Mouse (Mus musculus) adrenal gland, adult 18-20 months (tissue): ENCODE measurements around the gene Mtmr11. TPM values are rescaled to one million over a fixed set of nuclear protein-coding genes. Genes with fewer than 3 reads are reported as not detected.
A peak's percentile ranks its signal among the peaks of the same experiment; 100 is the strongest.
"Not testable (repeated sequence)": the region's sequence is repeated elsewhere in the genome, so short reads cannot be mapped to it uniquely, and the experiment has no call there.

Experiments used
- DNase-seq, 2 experiments: peaks; one replicate each; pipeline ENCODE4 v3.0.0; 2021 to 2022; ENCODE audit warnings: low spot score in 2 of 2
- total RNA-seq, 2 experiments: library from RNA; stranded (reverse); gene quantifications; 1 replicate in 1 of 2; 2 replicates in 1 of 2; pipeline ENCODE4 v1.2.3; 2021

Mtmr11 gene
- total RNA-seq, 2 experiments from 2014 or later = 19.4 to 28.7 TPM

DNA sequence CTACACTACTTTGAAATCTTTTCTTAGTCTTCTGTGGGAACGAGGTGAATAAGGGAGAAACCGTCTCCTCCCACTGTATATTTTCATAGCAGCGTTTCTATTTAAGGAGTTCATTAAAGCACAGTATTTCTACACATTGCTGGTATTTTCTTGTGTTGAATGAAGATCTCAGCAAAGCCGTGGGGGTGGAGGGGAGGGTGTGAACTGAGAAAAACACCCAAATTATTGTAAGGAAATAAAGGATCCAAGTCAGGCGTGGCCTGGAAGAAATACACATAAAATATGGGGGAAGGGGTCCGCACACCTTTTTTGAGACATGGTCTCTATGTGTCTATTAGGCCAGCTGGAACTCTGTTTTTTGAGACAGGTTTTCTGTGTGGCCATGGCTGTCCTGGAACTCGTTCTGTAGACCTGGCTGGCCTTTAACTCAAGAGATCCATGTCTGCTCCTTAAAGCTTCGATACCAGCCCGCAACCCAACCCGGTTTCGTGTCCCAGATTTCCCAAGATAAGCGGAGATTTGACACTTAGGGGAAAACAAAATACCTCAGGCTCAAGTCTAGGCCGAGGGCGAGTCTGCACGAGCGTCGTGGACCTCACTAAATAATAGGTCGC, 9.9 kb downstream of the Mtmr11 start:
- DNase-seq = no peak

DNA sequence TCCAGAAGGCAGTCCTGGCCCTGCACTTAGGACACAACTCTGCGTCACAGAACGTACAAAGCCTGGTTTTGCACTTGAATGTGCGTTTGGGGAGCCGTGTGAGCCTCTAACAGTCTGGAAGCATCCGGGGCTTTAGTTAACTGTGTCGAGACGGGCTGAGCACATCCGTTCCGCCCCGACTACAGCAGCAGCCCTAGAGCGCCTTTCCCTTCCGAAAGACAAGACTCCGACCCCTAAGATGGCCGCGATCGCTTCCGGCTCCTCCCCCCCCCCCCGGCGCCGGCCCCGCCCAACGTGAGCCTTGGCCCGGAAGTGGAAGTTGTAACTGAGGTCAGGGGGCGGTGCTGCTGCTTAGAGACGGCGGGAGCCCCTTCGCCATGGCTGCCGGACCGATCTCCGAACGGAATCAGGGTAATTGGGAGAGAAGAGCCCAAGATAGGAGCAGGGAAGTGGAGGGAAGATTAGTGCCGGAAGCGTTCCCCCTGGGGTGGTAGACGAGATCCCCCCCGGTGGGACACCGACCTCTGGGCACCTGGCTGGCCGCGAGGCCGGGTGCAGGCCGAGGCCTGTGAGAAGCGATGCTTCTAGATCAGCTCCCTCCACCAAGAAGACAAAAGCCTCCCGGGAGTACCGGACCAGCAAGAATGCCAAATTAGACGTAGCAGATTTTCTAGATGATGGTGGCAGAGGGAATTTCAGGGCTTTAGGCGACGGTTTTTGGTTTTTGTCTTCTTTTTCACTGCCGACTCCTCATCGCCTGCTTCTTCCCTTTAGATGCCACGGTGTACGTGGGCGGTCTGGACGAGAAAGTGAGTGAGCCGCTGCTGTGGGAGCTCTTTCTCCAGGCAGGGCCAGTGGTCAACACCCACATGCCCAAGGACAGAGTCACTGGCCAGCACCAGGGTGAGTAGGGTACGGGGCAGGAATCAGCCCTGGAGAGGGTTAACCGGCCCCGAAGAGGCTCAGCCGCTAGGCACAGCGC, 10.7 kb downstream of the Mtmr11 start, which contains the start of gene Sf3b4:
TSS of gene Sf3b4 (plus strand) at position 136 of the 982 bp plus-strand sequence.
- DNase-seq = peak; percentile 79 to 81

DNA sequence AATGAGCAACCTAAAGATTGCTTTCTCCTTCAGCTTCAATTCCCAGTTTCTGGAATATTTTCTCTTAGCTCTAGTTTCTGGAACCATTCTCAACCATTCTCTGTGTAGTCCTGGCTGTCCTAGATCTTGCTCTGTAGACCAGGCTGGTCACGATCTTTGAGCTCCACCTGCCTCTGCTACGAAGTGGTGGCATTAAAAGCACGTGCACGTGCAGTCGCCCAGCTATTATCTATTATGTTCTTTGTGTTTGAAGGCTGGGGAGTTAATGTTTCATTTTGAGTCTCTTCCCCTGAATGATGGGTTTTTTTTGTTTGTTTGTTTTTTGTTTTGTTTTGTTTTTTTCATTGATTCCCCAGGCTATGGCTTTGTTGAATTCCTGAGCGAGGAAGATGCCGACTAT, 11.4 kb downstream of the Mtmr11 start:
- no peak for DNase-seq

DNA sequence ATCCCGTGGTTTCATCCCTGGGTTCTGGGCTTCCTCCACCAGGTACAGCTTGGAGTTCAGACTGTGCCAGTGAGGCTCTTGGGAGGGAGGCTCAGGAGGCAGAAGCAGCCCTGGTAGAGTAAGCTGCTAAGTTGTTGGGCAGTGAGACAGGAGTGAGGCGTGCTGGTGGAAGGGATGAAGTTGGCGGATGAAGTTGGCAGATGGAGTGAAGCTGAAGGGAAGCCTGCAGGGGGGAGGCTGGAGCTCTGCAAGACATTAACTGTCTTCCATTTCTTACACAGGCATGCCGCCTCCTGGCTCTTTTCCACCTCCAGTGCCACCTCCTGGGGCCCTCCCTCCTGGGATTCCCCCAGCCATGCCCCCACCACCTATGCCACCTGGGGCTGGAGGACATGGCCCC, 12.2 kb downstream of the Mtmr11 start:
- not testable (repeated sequence) for DNase-seq

DNA sequence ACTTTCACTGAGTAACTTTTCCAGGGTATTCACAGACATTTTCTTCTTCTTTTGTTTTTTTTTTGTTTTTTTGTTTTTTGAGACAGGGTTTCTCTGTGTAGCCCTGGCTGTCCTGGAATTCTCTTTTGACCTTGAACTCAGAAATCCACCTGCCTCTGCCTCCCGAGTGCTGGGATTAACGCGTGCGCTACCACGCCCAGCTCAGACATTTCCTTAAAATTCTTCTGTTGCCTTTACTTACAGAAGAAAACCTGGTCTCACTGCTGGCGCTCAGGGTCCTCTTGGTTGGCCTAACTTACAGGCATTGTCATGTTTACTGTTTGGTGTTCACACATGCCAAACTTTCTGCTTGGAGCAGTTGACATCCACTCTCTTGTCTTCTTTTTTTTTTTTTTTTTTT, 13.4 kb downstream of the Mtmr11 start:
- no peak for DNase-seq

DNA sequence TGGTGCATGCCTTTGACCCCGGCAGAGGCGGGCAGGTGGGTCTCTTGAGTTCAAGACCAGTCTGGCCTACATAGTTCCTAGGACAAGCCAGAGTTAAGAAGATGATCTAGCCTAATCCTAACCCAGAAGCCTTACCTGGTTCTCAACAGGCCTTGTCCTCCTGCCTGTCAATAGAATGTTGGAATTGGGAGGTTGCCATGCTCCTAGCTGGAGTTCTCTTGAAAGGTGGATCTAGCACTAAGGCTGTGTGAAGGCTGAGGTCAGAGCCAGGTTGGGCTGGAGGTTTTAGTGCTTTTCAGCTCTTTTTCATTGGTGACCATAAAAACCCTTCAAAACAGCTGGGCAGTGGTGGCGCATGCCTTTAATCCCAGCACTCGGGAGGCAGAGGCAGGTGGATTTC, 16.6 kb downstream of the Mtmr11 start:
- DNase-seq = no peak

DNA sequence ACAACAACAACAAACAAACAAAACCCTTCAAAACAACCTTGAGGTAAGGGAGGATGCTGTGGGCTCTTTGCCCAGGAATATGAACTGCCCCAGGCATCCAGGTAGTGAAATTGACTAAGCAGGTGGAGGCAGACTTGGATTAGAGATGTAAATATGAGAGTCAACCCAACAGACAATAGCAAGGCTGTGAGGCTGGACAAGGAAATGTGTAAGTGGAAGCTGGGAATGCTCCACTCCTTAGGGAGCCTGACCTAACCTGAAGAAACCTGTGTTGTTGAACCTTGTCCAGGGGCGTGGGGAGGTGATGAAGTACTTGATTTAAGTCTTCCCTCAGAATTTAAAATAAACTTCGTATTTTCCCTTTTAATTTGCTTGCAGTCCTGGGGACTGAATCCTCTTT, 17.1 kb downstream of the Mtmr11 start:
- DNase-seq = no peak

DNA sequence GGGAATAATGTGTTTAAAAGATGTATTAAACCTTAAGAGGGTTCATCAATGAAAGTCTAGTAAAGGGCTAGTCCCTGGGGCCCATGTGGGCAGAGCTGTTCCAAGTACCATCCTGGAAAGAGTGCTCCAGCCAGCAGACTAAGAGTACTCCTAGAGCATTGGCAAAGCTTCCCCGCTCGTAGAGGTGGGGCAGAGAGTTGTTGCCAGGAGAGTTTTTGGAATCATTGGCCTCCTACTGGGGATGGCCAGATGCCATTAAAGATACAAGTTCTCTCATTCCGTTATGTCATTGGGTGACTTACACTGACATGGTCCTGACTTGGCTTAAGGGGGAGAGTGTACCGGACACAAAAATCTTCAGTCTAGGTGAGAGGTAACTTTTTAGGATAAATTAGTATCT, 17.7 kb downstream of the Mtmr11 start:
- DNase-seq = no peak

DNA sequence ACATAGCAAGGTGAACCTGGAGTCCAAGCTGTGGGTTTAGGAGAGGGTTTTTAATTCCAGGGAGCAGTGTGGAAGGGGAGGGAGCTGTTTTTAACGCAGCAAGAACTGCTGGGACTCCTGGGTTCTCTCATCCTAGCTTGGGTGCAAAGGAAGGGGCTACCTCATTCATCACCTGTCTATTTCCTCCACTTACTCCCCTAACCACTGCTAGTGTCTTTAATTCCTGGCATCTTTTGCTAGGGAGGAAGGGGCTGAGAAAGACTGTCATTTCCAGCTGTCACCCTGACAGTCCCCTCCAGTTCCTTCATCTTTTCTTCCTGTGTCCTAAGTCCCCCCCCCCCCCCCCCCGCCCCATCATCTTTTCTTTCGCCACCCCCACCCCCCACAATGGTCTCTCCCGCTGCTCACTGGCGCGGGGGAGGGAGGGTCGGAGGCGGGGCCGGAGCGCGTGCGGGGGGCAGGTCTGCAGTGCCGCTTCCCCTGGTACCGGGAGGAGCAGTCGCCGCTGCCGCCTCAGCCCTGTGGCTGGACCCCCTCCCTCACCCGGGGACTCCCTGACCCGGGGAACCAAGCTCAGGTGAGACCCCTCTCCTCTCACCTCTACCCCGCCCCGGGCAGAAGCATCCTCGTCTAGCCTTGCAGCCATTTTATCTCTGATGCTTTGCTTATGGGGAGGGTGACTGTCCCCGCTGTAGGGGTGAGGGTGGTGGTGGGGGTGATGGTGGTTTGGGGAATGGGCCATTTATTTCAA, 19.1 kb downstream of the Mtmr11 start, which contains the start of gene Sv2a:
TSS of gene Sv2a (plus strand) at position 425 of the 751 bp plus-strand sequence.
- DNase-seq = peak in 1 of 2 experiments; percentile 38

DNA sequence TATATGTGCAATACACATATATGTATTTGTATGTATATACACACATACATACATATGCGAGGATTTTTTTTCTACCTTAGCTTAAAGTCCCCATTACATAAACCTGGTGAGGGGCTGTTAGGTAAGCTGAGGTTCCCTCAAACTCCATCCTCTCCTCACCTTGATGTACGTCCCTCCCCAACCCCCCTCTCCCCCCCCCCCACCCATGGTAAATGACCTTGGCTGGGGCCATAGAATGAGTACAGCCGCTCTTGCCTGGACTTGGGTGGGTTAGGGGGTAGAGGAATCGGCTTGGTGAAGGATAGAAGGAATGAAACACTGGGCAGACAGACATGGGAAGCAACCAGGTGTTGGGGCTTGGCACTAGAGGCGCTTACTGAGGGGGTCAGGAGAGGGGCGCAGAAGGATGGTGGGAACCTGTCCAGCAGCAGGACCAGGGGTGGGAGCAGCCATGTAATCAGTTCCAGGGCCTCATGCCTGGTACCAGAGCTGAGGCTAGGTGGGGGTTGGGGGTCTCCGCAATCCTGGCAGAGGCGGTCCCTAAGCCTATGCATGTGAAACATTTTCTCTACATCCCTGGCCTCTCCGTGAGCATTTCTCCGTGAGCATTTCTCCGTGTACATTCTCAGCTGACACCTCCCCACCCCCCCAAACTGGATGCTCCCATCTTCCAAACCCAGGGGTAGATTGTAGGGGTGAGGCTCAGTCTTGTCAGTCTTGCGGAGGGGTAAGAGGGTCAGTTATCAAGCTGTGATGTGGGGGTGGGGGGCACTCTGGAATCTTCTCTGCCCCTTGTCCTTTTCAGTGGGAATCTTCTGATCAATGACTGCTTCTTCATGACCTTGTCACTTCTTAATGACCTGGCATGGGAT, 19.9 kb downstream of the Mtmr11 start:
- no peak for DNase-seq

DNA sequence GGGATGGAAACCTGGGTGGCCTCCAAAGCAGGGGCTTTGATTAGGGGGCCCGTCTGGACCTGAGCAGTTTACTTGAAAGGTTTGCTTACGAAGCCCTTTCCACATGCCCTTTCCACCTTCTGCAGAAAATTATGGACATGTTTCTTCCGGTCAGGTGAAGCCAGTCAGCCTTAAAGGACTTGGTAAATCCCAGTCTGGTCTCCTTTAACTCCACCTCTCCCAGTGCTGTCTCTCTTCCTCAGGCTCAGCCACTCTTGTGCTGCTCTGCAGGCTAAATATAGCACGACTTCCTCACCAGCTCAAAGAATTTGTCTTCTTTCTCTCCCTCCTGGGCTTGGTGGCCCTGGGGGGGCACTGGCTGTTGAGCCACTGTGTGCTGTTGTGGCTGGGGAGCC, 20.6 kb downstream of the Mtmr11 start:
- DNase-seq = no peak

DNA sequence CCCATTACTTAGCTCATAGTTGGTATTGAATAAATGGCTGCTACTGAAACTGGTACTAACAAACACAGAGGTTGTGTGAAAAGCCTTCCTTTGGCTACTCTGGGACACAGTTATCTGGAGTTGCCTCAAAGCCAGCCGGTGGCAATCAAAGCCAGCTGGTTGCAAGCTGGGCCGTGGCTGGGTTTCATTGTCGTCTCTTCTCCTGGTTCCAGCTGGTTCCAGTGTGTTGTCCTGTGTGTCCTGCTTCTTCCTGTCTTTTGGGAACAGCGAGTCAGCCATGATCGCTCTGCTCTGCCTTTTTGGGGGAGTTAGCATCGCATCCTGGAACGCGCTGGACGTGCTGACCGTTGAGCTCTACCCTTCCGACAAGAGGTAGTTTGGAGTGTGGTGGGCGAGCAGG, 31.2 kb downstream of the Mtmr11 start:
- no peak for DNase-seq

DNA sequence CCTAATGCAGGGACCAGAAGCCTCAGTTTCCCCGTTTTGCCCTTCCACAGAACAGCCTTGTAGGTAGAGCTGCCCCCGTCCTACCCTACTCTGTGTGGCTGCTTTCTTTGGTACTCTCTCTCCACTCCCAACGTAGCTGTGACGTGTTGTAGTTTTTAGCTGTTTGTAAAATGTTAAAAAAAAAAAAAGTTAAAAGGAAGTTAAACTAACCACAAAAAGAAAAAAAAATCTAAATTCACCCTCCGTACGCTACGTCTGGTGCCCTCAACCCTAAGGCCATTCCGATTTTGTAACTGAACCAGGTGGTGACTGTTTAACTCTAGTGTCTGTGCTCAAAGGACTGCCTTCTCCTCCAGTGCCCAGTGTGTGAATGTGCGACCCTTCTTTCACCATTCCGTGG, 33.2 kb downstream of the Mtmr11 start:
- no peak for DNase-seq

DNA sequence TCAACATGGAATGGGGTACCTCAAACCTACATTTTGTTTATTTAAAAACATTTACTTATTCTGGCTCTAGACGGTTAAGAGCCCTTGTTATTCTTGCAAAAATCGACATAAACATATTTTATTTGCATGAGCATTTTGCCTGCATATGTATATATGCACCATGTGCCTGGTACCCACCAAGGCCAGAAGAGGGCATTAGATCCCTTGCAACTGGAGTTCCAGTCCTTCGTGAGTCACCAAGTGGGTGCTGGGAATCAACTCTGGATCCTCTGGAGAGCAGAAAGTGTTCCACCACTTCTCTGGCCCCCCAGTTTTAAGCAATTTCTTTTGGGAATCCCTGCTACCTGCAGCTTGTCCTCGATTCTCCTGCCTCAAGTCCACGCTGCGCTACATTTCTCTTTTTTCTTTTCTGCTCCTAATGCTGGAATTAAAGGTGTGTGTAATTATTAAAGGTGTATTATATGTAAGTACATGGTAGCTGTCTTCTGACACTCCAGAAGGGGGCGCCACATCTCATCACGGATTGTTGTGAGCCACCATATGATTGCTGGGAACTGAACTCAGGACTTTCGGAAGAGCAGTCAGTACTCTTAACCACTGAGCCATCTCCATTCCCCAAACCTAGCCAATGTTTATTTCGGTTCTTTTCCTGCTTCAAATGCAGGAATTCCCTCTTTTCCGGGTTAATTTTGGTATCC, 34.0 kb downstream of the Mtmr11 start:
- DNase-seq = no peak

DNA sequence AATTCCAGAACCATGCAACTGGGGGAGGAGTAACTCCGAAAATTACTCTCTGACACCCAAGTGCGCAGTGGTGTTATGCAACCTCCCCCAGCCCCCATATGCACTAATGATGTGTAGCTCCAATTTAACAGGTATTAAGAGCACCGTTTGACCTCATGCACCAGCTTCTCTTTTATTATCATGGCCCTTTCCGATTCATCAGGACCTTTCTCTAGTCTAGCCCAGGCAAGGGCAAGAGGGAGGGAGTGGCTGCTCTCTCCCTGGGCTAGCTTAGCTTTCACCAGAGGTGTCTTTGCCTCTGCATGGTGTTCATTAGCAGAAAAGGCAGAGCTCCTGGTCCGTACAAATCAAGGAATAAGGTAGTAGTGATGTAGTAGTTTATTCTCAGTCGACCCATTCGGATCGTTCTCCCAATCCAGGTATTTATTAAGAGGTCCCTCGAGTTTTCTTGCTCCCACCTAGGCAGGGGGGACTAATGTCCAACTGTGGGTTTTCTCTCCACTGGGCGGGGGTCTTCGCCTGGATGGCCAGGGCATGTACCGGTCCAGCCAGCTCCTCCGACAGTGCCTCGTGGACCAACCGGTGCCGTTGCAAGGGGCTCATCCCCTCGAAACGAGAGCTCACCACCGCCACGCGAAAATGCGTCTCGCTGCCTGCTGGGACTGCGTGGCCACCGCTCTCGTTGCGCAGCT, 34.8 kb downstream of the Mtmr11 start:
- no peak for DNase-seq

DNA sequence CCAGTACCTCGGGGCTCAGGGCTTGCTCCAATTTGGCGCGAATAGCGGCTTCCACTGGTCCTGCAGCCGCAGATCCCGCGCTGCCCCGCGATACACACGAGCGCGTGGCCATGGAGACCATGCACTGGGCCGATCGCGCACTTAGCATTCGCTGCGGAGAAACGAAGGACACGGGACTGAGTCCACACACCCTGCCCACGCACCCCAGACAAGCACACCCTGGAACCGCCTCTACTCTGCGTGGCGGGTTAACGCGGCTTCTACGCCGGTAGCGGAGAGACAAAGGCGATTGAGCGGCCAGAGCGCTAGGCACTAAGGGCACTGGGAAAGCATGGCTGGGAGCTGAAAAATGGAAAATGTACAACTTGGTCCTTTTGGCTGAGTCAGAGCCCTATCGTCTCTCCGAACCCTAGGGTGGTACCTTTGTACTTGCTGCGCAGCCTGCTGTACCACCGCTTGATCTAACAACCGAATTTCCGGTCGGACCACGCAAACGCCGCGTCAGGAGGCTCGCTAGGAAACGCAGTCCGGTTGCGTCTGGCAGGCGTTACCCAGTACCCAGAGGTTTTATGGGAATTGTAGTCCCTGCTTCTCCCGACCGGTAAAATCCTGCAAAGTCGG, 35.4 kb downstream of the Mtmr11 start:
- DNase-seq = peak; percentile 77 to 82

DNA sequence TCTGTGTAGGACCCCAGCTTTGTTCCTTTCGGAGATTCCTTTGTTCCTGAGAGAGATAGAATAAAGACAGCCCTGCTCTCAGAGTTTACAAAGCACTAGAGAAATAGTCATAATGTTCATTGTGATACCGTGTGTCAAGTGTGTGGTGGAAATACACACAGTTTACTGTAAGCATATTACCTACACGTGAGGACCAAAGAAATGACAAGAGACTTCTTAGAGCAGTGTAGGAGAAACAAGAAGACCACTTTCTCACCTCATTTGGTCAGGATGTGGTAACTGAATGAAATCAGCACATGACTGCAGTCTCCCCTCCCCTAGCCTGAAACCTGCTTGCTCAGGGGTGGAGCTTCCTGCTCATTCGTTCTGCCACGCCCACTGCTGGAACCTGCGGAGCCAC, 36.4 kb downstream of the Mtmr11 start:
- no peak for DNase-seq

DNA sequence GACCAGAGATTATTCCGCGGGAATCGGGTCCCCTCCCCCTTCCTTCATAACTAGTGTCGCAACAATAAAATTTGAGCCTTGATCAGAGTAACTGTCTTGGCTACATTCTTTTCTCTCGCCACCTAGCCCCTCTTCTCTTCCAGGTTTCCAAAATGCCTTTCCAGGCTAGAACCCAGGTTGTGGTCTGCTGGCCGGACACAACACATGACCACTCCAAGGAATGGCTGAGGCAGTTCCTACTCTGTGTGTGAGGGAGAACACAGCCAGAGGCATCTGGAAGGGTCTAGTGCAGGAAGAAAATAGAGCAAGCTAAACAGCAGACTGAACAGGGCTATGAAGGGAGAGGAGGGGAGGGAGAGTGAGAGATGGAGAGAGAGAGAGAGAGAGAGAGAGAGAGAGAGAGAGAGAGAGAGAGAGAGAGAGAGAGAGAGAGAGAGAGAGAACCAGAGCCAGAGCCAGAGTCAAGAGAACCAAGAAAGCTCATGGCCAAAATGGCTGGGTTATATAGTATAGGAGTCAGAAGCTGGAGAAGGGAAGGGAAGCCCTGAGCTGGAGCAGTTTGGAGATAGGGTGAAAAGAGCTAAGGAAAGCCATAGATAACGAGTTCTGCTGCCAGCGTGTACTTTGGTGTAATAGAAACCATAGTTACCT, 36.9 kb downstream of the Mtmr11 start:
- DNase-seq = not testable (repeated sequence)
